Comparison of ENCODE assay signal across 8 mouse cellular contexts in genomic region chr11:79962125-79962876, GRCm38 (mm10). TPM values are rescaled to one million over a fixed set of nuclear protein-coding genes. Genes with fewer than 3 reads are reported as not detected.
DNase-seq lines count a peak whose midpoint lies in the region; ATAC-seq lines count a peak whose summit lies in the region.

Utp6 (minus strand) TSS chr11:79962390.

- ATAC-seq in hindbrain, embryonic 16.5 days, result peak; percentile 96

- H3K9me3 ChIP-seq in hindbrain, embryonic 16.5 days (ENCODE audit: control insufficient read depth, low read length), result no peaks in the 10 kb centered on the region

- WGBS in hindbrain, embryonic 16.5 days, result 1% methylated on average over 46 of the region's 46 CpGs
- WGBS in macrophage (ENCODE audit: missing documents), result 1% methylated on average over 46 of the region's 46 CpGs

- peak within 1 kb of the TSS; percentile 71 for H3K27ac ChIP-seq in hindbrain, embryonic 16.5 days (ENCODE audit: low read depth, low read length)
- peak within 1 kb of the TSS; percentile 66 for H3K27ac ChIP-seq in macrophage

- H3K79me2 ChIP-seq in macrophage (ENCODE audit: inconsistent target), result peaks cover 22% of the 10 kb centered on the region

- peaks cover 10% of the 10 kb centered on the region for H3K36me3 ChIP-seq in hindbrain, embryonic 16.5 days (ENCODE audit: control insufficient read depth, insufficient read depth, low read length)
- peaks cover 14% of the 10 kb centered on the region; the same call in 1 of the 2 replicates for H3K36me3 ChIP-seq in macrophage (ENCODE audit: inconsistent target)

- peak within 1 kb of the TSS; percentile 88 for H3K4me2 ChIP-seq in hindbrain, embryonic 16.5 days (ENCODE audit: low read length)

- H3K9ac ChIP-seq in hindbrain, embryonic 16.5 days (ENCODE audit: low read depth, low read length), result peak within 1 kb of the TSS; percentile 77

- peak; percentile 98 for DNase-seq in WW6 (ENCODE audit: low read depth, low spot score)
- DNase-seq in cerebellum, postnatal 4 days (ENCODE audit: low spot score in 2 of 2), result peak; percentile 99
- DNase-seq in gastrocnemius, adult 18-20 months (ENCODE audit: low spot score), result peak; percentile 100
- peak; percentile 98 to 100 for DNase-seq in left cerebral cortex, adult 18-20 months (ENCODE audit: low spot score in 2 of 2)
- DNase-seq in right cerebral cortex, adult 18-20 months, result peak; percentile 97
- peak; percentile 97 for DNase-seq in urinary bladder, postnatal 10 days (ENCODE audit: low spot score)

- peak within 1 kb of the TSS; percentile 86 for H3K4me3 ChIP-seq in hindbrain, embryonic 16.5 days (ENCODE audit: low read length)
- peak within 1 kb of the TSS; percentile 89 for H3K4me3 ChIP-seq in macrophage (ENCODE audit: inconsistent target)

- H3K27me3 ChIP-seq in hindbrain, embryonic 16.5 days (replicated peaks; ENCODE audit: control insufficient read depth, insufficient read depth, low read length), result no peaks in the 10 kb centered on the region

- H3K4me1 ChIP-seq in hindbrain, embryonic 16.5 days (ENCODE audit: control insufficient read depth, insufficient read depth, low read depth, low read length), result peaks cover 9% of the 10 kb centered on the region

RNA-seq across cellular contexts. Expression of gene Utp6, which starts in this region (rescaled TPM):
- 10 to 100 TPM; 26.4 to 33.1 TPM for total RNA-seq in gastrocnemius, adult 18-20 months (2021)
- polyA plus RNA-seq in hindbrain, embryonic 16.5 days (2015; fragmentation: Nextera tagmentation; extraction: Ambion mirVana), result 37.3 and 39.9 TPM in 2 replicates
- 10 to 100 TPM; 26.1 to 26.6 TPM for total RNA-seq in left cerebral cortex, adult 18-20 months (2021)
- total RNA-seq in macrophage (2018; cell fraction: chromatin; rRNA removed), result 10 to 100 TPM; 13.8 to 47.9 (median 30.7) TPM
- total RNA-seq in macrophage (2018; cell fraction: cytosol; rRNA removed), result 10 to 100 TPM; 25.4 to 53.0 (median 38.6) TPM
- total RNA-seq in macrophage (2018; cell fraction: nucleus; rRNA removed), result 10 to 100 TPM; 14.4 to 46.8 (median 28.4) TPM
- 27.8 to 53.2 TPM (median 43.3 TPM) in 3 replicates for polyA plus RNA-seq in macrophage (2018)

Comparison
In these comparisons a context has a peak if more than half of its experiments do, and no peak if none do; other contexts are left out.
1. Peak in every context shown above with its lines: DNase-seq, ATAC-seq, H3K4me3 ChIP-seq and H3K27ac ChIP-seq.